In the genomic region with DNA sequence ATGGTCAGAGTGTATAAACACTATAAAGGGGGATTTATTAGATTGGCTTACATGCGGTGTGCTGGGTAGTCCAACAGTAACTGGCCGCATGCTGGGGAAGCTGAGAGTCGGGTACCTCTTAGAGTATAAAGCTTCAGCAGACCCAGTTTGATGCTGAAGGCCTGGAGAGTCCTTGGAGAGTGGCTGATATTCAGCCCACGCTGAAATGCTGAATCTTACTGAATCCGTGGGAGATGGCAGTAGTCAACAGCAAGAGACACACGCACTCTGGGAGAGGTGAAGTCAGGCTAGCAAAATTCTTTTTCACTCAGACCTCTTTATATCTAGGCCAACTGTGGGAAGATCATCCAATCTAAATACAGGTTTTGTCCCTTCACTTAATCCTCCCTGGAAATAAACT, we compare ENCODE assay signal across 21 mouse cellular contexts.
DNase-seq lines count a peak whose midpoint lies in the region; ATAC-seq lines count a peak whose summit lies in the region.
"Had no signal": no experiment of that assay in that cellular context is flagged by ENCODE, and none has a peak within 500 bp of the region (broad histone marks: within the 10 kb centered on the region; RNA-seq: fewer than 3 reads in every experiment).

No protein-coding gene starts in this region.

- DNase-seq in frontal cortex, postnatal 10 days (ENCODE audit: low spot score in 2 of 2) = no peak
- DNase-seq in right cerebral cortex, adult 18-20 months = peak; percentile 9
- DNase-seq in right cerebral cortex, postnatal 14 days = no peak
- peak; percentile 30 for DNase-seq in brain, adult 2 months (ENCODE audit: low read depth, low spot score)
- DNase-seq in adrenal gland, postnatal 4 days (ENCODE audit: low spot score in 2 of 2) = no peak
- DNase-seq: adrenal gland, adult 2 months; adrenal gland, adult 8-10 months; adrenal gland, postnatal 10 days; adrenal gland, postnatal 14 days; adrenal gland, postnatal 25 days; adrenal gland, postnatal 36 days; B cell, adult 2 months; cerebellum, adult 11 months; cerebellum, adult 11-12 months; cerebellum, adult 18-20 months; cerebellum, adult 2 months; cerebellum, adult 8-10 months had no signal

- ATAC-seq in frontal cortex, adult (ENCODE audit: low TSS enrichment) = peak; percentile 94
- ATAC-seq: activated CD4-positive, CD25-positive, alpha-beta regulatory T cell, adult 4 months; CD4-positive, CD25-positive, alpha-beta regulatory T cell, adult 4 months; Patski had no signal

Comparison
In these comparisons a context has a peak if more than half of its experiments do, and no peak if none do; other contexts are left out.
1. DNase-seq: peak in right cerebral cortex, adult 18-20 months (single experiment) and brain, adult 2 months (single experiment); none in frontal cortex, postnatal 10 days (0 of 2), right cerebral cortex, postnatal 14 days (single experiment) and adrenal gland, postnatal 4 days (0 of 2).